Mouse (Mus musculus): ENCODE measurements at regions not wholly inside any gene's neighbourhood (a gene's known extent, or its start where the extent isn't known, plus 50 kb on each side); places are given as distances from the start of the nearest gene placed in this dataset.

GRCm38 (mm10) chr16:78790064-78790463 lies 140.7 kb upstream of the Chodl start:
- TF ChIP-seq POLR2A (IDR thresholded peaks at IDR 0.05; ENCODE audit: borderline replicate concordance, extremely low read depth, low read depth, low read length) (no peak), CTCF (IDR thresholded peaks at IDR 0.05; ENCODE audit: insufficient read depth, low read length) (no peak)

All from lung, adult 2 months (tissue).